Mouse (Mus musculus) layer of hippocampus, adult 9-10 months (tissue): ENCODE measurements at regions not wholly inside any gene's neighbourhood (a gene's known extent, or its start where the extent isn't known, plus 50 kb on each side); places are given as distances from the start of the nearest gene placed in this dataset.
A peak's percentile ranks its signal among the peaks of the same experiment; 100 is the strongest.

Source experiments
- DNase-seq: peaks from one replicate; pipeline ENCODE4 v3.0.0; 2022; ENCODE audit warnings: low spot score

- DNase-seq: no peak
These were observed 514.1 kb upstream of the Zfp462 start for GRCm38 (mm10) chr4:54430789-54431188.

GRCm38 (mm10) chr4:54460596-54460995 lies 484.3 kb upstream of the Zfp462 start:
- no peak for DNase-seq

- DNase-seq: no peak
These were observed 475.7 kb upstream of the Zfp462 start for GRCm38 (mm10) chr4:54469176-54469575.

GRCm38 (mm10) chr4:54470022-54471008 lies 474.5 kb upstream of the Zfp462 start:
- peak; percentile 29 for DNase-seq

- DNase-seq: no peak
These were observed 473.8 kb upstream of the Zfp462 start for GRCm38 (mm10) chr4:54471009-54471408.

GRCm38 (mm10) chr4:54481766-54482165 lies 463.1 kb upstream of the Zfp462 start:
- DNase-seq: no peak

- DNase-seq: no peak
These were observed 451.8 kb upstream of the Zfp462 start for GRCm38 (mm10) chr4:54493074-54493473.

GRCm38 (mm10) chr4:54497312-54497994 lies 447.4 kb upstream of the Zfp462 start:
- DNase-seq: no peak

GRCm38 (mm10) chr4:54515934-54516333 lies 428.9 kb upstream of the Zfp462 start:
- DNase-seq: no peak

- no peak for DNase-seq
These were observed 421.6 kb upstream of the Zfp462 start for GRCm38 (mm10) chr4:54523283-54523682.

- no peak for DNase-seq
These were observed 418.8 kb upstream of the Zfp462 start for GRCm38 (mm10) chr4:54526003-54526586.

- DNase-seq: peak; percentile 46
These were observed 417.2 kb upstream of the Zfp462 start for GRCm38 (mm10) chr4:54527660-54528059.

- no peak for DNase-seq
These were observed 413.1 kb upstream of the Zfp462 start for GRCm38 (mm10) chr4:54531739-54532138.

GRCm38 (mm10) chr4:54533846-54534245 lies 411.0 kb upstream of the Zfp462 start:
- no peak for DNase-seq

GRCm38 (mm10) chr4:54552864-54553618 lies 391.8 kb upstream of the Zfp462 start:
- no peak for DNase-seq

- DNase-seq: no peak
These were observed 381.8 kb upstream of the Zfp462 start for GRCm38 (mm10) chr4:54563075-54563474.

GRCm38 (mm10) chr4:54573185-54573584 lies 371.7 kb upstream of the Zfp462 start:
- no peak for DNase-seq

- no peak for DNase-seq
These were observed 357.7 kb upstream of the Zfp462 start for GRCm38 (mm10) chr4:54587197-54587596.

- no peak for DNase-seq
These were observed 356.1 kb upstream of the Zfp462 start for GRCm38 (mm10) chr4:54588704-54589103.

GRCm38 (mm10) chr4:54601671-54602512 lies 343.0 kb upstream of the Zfp462 start:
- no peak for DNase-seq
